Mouse (Mus musculus) gastrocnemius, adult 8-10 months (tissue): ENCODE measurements around the gene Gm3415. TPM values are rescaled to one million over a fixed set of nuclear protein-coding genes. Genes with fewer than 3 reads are reported as not detected.
"Not testable (repeated sequence)": the region's sequence is repeated elsewhere in the genome, so short reads cannot be mapped to it uniquely, and the experiment has no call there.

ENCODE experiments used
- DNase-seq, 2 experiments: peaks; one replicate each; pipeline ENCODE4 v3.0.0; 2022; ENCODE audit warnings: low spot score in 2 of 2
- total RNA-seq, 4 experiments: library from RNA; stranded (reverse); gene quantifications; 2 replicates each; pipeline ENCODE4 v1.2.4; 2022

The Gm3415 gene
- total RNA-seq, 4 experiments from 2014 or later = not detected

DNA sequence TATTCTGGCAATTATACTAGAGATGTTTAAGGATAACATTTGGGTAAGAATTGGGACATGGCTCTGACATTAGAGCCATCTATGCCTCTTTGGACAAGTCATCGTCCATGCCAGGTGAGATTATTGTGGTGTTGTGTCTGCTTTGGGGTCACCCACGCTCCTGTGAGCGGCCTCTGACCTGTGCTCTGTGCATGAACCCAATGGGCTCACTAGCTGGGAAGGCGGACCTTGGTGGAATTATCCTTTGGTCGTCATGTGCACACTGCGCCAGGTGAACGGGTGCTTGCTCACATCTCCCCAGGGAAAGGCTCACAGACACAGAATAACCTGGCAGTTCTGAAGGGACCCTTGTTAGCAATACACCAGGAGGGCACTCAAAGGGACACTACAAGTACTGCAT, 43.3 kb downstream of the Gm3415 start:
- not testable (repeated sequence) for DNase-seq

DNA sequence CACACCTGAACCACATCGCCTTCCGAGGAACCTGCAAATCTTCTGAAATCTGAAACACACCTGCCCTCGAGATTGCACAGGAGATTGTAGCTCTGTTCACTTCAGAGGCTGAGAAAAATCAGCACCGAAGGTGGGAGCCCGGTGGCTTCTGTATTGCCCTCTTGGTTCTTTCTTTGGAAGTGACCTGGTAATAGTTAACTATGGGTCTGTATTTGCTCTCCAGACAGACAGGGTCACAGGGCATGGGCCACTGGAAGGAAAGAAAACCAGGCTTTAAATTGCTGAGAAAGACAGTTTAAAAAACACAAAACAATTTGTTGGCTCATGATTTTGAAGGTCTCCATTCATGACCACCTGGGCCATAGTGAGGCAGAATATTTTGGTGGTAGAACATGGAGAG, 44.0 kb downstream of the Gm3415 start:
- DNase-seq = no peak

DNA sequence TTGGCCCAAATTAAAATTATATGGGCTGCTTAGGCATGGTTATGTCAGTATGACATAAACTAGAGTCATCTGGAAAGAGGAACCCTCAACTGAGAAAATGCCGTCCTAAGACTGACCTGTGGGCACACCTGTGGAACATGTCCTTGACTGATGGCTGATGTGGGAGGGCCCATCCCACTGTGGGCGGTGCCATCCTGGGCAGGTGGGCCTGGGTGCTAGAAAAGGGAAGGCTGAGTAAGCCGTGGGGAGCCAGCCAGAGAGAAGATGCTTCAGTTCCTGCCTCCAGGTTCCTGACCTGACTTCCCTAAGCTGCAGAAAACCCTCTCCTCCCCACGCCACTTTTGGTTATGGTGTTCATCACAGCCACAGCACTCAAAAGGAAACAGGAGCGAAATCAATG, 50.3 kb downstream of the Gm3415 start:
- DNase-seq = no peak

DNA sequence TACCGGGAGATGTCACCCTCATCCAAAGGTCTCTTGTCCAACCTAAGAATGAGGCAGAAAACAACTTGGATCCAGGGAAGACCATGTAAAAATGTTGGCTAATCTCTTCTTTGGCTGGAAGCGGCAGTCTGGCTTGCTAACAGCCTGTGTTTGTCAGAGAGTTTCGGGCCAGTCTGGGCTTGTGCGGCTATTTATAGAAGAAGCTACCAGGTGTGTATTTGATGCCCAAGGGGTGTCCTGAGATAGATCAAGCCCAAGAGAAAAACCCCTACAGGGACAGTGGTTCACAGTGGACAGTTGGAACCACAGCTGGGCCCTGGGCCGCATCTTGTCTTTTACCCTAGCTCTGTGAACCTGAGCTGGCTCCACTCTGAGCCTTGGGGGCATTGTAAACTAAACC, 51.0 kb downstream of the Gm3415 start:
- DNase-seq = no peak

DNA sequence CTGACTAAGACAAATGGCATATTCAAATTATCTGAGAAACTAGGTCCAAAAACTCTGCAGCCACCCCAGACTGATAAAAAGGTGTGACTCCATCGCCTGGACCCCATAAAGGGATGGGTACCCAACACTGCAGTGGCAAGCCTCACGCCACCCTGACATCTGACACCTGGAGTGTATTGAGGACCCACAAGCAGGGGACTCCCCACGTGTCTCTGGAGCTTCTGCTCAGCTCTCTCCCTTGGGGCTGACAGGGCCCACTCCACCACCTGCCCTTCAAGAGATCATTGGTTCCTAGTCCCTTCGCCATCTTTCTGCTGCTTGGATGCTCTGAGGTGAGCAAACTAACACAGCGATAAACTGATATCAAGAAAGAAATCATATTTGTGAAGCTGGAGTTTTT, 51.9 kb downstream of the Gm3415 start:
- no peak for DNase-seq

Other genes with a start within 250 kb of the Gm3415 start
- gene Wasf3, start 171.2 kb upstream of the Gm3415 start, total RNA-seq = under 1 TPM; 0.46 to 0.74 (median 0.59) TPM
- not detected for gene Gm6408, start 74.2 kb upstream of the Gm3415 start, total RNA-seq
- not detected for gene Gm6370, start 64.8 kb upstream of the Gm3415 start, total RNA-seq
- not detected for gene 4930449I24Rik, start 53.7 kb upstream of the Gm3415 start, total RNA-seq
- gene Gm3402, start 42.0 kb upstream of the Gm3415 start, total RNA-seq = not detected
- gene Gm3404, start 30.3 kb upstream of the Gm3415 start, total RNA-seq = not detected
- not detected for gene Gm3409, start 18.5 kb upstream of the Gm3415 start, total RNA-seq
- not detected for gene Gpr12, start 29.1 kb downstream of the Gm3415 start, total RNA-seq
- gene Usp12, start 238.9 kb downstream of the Gm3415 start, total RNA-seq = 10 to 100 TPM; 13.3 to 19.5 (median 14.9) TPM